Mouse (Mus musculus): ENCODE results near the gene Ppox. TPM values are rescaled to one million over a fixed set of nuclear protein-coding genes. Genes with fewer than 3 reads are reported as not detected.
"Not testable (repeated sequence)": the region's sequence is repeated elsewhere in the genome, so short reads cannot be mapped to it uniquely, and the experiment has no call there.

Gene Ppox
- total RNA-seq, 1 experiment from 2014 or later = 48.4 TPM

DNA sequence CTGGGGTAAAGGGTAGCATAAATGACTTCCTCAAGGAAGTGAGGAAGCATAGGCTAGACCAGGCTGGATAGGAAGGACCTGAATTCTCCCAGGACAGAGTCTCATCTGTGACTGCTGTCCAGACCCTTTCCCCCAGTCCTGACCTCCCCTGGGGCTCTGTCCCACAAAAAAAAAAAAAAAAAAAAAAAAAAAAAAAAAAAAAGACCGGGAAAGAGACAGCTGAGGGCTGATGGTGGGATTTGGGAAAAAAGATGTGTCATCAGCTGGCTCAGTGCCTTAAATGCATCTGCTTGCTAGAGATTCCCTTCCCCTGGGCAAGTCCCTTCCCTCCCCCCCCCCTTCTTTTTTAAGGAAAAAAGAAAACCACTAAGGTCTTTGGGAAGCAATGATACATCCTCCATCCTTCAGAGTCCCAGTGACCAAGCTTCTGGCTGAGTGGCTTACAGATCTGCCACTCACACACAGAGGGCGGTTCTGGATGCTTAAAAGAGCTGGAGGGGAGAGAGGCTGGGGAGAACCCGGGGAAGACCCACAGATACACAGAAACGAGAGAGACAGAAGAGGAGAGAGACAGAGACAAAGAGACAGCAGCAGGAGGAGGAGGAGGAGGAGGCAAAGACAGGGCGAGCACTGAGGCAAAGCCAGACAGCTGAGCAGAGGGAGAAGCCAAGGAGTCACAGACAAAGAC lies 30.9 kb downstream of the Ppox start, which contains the start of gene Adamts4:
Adamts4 (plus strand) TSS at position 509 of the 688 bp plus-strand sequence.
- ATAC-seq (ENCODE audit: extremely low read depth, insufficient number of reproducible peaks, low FRiP score, poor library complexity, severe bottlenecking) = no peak

DNA sequence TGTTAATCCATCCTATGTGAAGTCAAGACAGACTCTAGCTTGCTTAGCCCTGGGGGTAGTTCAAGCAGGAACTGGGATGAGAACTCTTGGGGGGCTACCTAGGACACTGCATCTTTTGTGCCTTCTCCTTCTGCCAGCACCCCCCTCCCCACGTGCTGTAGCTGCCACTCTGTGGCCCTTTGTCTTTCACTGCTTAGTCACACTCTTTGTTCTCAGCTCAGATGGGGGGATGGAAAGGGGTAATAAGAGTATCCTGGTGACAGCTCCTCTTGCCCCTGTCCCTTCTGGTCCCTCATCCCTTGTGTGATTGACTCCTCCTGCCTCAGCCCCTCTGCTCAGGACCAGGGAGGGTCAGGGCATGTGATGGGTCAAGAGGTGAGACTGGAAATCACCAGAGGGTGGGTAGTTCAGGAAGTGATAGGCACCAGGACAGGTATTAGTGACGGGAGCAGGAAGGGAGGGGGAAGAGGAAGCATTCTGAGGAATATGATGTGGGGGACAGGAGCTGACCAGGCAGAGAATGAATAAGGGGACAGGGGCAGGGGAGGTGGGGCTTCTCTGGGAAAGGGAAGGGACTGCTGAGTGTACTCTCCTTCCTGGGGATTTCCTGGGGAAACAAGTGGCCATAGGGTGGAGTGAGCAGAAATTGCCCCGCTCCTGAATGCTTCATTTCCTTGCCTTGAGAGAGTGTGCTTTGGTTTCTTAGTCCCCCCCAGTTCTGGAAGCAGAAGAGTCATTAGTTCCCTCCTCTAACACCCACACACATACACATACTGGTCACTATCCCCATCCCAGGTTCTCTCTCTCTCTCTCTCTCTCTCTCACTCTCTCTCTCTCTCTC lies 32.4 kb downstream of the Ppox start:
- ATAC-seq (ENCODE audit: extremely low read depth, insufficient number of reproducible peaks, low FRiP score, poor library complexity, severe bottlenecking) = no peak

DNA sequence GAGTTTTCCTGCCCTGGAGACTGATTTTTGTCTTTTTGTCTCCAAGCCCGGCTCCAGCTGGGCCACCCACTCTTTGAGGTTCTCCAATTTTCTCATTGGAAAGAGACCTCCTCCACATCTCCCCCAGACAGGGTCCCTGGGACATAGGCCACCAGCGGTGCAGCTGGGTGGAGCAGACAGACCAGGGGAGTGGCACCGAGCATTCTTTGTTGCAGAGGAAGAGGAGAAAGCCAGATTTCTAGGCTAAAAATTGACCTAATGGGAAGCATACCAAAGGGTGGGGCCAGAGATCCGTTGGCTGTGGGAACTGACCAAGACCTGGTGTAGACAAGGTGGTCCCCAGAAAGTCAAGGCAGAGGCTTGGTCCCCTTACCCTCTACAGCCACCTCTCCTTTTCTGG lies 33.1 kb downstream of the Ppox start:
- no peak for ATAC-seq (ENCODE audit: extremely low read depth, insufficient number of reproducible peaks, low FRiP score, poor library complexity, severe bottlenecking)

DNA sequence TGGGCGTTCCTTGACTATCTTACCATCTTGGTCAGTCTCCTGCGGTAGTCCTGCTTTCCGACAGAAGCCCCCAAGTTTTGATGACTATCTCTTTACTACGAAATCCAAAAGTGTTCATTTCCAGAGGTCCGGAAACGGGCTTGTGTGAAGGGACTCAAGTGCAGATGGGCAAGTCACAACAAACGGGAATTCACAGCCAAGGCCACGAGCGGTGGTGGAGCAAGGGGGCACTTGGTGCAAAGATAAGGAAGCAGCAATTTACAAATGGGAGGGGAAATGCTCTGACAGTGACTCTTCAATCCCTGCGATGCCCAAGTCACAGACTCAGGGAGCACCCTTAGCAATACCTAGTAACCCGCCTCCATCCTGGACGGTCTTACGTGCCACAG lies 33.5 kb downstream of the Ppox start:
- ATAC-seq (ENCODE audit: extremely low read depth, insufficient number of reproducible peaks, low FRiP score, poor library complexity, severe bottlenecking) = no peak

DNA sequence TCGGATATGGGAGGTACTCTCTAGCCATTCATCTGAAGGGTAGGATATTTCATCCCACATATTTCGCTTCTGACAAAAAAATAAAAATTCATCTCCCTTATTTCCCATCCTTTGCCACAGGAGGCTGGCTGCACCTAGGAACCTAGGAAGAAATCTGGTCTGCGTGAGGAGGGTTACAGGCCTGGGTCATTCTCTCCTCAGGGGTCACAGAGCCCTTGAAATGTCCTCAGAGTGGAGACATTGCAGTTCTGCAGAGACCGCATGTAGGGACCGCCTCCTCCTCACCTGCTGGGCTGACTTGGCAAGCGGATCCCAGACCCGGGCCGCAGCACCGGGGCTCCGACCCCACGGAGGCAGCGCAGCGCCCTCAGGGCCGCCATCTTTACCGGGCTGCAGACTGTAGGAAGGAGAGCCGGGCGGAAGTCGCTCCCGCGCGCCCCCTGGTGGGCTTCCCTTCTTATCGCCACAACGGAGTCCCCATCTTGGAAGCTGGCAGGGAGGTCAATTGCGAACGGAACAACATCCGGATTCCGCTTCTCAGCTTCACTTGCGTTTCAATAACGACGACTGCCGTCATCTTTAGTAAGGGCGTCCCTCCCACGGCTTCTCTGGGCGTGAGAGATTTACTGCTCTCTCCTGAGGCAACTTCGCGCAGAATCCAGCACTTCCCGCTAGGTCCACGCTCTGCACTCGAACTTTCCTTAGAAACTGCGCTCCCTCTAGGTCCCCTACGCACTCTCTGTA lies 34.1 kb downstream of the Ppox start:
- ATAC-seq (ENCODE audit: extremely low read depth, insufficient number of reproducible peaks, low FRiP score, poor library complexity, severe bottlenecking) = peak; percentile 98

DNA sequence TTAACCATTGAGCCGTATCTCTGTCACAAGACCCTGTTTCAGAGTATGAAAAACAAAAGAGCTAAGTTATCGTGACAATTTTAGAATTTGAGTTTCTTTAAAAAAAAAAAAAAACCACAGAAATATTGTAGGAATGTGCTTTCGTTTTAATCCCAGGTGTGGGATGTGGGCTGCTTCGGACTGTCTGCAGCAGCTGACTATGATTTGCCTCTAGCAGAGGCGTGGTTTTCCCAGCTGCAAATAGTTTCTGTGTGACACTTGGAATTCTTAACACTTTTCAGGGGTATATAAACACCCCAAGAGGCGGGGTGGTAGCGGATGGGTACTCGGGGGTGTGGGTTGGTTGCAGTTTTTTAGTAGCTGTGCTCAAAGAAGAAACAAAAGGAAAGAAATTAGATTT lies 35.6 kb downstream of the Ppox start:
- ATAC-seq (ENCODE audit: extremely low read depth, insufficient number of reproducible peaks, low FRiP score, poor library complexity, severe bottlenecking) = no peak

DNA sequence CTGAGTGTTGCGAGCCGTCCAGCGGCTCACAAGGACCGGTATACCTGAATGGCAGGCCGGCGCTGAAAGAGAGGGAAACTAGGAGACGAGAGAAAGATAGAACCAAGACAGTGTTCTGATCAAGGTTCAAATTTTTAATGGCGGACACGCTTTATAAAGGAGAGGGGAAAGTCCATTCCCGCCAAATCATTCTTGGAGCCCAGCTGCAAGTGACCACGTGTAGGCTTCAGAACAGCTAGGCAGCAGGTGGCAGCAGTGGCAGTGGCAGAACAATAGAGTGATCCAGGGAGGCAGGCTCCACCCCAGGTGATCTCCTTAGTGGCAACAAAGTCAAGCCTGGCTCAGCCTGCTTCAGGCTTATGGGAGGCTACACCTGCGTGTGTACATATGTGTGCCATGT lies 39.0 kb downstream of the Ppox start:
- ATAC-seq (ENCODE audit: extremely low read depth, insufficient number of reproducible peaks, low FRiP score, poor library complexity, severe bottlenecking) = not testable (repeated sequence)

DNA sequence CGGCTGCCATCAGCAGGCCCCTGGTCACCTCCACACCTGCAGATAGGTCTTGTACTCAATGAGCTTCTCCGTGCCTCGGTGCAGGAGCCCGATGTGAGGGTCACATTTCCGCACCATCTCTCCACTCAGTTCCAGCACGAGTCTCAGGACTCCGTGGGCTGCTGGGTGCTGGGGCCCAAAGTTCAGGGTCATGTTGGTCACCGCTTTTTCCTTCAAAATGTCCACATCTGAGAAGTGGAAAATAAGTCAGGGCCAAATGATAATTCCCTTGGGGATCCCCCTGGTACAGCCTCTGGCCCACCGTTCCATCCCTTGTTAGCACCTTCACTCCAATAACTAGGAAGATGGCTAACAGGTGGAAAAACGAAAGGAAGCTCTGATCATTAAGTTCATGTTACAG lies 40.1 kb downstream of the Ppox start:
- no peak for ATAC-seq (ENCODE audit: extremely low read depth, insufficient number of reproducible peaks, low FRiP score, poor library complexity, severe bottlenecking)

DNA sequence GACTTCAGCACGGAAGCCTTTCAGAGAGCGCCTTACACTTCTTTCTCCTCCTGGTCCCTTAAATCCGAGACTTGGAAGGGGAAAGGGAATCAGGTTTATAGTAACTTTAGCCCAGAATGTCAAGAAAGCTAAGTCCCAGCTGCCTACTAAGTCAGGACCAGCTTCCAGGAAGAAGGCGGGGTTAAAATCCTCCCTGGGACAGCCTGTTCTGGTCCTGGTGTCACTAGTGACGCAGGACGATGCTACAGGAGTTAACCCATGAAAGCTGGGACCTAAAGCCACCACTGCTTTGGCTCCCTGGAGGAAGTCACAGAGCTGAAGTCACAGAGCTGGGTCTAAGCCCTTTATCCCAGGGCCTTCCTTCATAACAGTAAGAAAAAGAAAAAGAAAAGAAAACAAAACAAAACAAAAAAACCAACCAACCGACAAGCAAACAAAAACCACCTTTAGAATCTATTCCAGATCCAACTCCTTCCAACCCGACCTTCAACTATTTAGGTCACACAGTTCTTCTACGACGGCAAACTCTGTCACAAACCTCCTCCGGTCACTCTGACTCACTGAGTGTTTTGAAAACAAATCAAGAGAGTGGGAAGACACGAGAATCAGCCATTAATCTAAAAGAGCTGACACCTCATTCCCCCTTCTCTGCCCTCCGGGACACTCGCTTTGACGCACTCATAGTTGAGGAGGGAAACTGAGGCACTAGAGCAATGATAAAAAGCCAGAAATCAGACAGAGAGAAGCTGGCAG lies 40.8 kb downstream of the Ppox start:
- no peak for ATAC-seq (ENCODE audit: extremely low read depth, insufficient number of reproducible peaks, low FRiP score, poor library complexity, severe bottlenecking)

DNA sequence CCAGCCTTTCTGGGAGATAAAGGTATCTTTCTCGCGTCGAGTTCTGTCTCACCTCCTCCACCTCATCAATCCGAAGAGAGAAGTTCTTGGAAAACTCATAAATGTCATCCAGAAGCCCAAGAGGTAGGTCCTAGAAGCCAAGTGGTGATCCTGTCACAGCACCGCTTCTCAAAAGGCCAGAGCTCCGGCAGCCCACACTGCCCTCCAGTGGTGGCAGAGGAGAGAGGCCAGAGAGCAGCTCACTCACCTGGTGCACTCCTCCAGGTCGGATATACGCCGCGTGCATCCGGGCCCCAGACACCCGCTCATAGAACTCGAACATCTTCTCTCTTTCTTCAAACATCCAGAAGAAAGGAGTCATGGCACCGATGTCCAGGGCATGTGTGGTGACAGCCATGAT lies 42.5 kb downstream of the Ppox start:
- ATAC-seq (ENCODE audit: extremely low read depth, insufficient number of reproducible peaks, low FRiP score, poor library complexity, severe bottlenecking) = peak; percentile 57; the same call in 1 of the 2 replicates

DNA sequence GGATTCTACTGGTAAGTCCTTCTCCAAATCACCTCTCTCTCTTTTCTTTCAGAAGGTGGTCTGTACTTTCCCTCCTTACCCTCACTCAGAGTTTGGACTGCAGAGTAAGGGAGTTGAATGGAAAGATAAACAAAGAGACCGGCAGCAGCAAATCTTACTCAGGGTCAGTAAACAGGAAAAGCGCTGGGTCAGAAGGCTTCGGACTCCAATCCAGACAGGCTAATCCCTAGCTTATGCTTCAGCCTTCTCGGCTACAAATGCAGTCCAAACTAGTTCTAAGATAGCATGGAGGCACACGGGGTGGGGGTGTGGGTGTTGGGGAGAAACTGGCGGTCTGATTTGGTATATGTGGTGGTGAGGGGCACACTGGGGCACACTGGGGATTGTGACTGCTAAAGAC lies 43.5 kb downstream of the Ppox start:
- ATAC-seq (ENCODE audit: extremely low read depth, insufficient number of reproducible peaks, low FRiP score, poor library complexity, severe bottlenecking) = no peak

DNA sequence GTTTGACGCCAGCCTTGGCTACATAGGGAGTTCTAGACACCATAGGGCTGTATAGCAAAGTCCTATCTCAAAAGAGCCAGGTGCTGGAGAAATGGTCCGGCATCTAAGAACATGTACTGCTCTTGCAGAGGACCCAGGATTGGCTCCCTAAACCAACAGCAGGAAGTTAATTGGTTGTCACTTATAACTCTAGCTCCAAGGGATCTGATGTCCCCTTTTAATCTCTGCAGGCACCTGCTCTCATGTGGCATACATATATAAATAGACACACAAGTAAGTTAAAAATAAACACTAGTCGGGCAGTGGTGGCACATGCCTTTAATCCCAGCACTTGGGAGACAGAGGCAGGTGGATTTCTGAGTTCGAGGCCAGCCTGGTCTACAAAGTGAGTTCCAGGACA lies 45.2 kb downstream of the Ppox start:
- no peak for ATAC-seq (ENCODE audit: extremely low read depth, insufficient number of reproducible peaks, low FRiP score, poor library complexity, severe bottlenecking)

DNA sequence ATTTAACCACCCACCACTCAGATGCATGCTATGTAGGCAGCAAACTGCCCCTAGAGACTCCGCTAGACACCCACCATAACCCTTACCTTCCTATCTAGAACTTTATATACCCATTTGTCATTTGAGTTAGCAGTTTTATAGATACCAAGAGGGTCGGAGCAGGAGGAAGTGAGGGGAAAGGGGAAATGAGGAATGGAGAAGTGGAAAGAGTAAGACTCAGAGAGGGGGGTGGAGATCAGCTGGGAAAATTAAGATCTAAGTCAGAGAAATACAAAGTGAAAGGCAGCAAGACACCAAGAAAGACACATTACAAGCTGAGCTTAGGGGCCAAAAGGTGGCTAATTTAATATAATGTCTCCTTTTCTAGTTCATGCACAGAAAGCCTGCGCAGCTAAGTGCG lies 46.4 kb downstream of the Ppox start:
- no peak for ATAC-seq (ENCODE audit: extremely low read depth, insufficient number of reproducible peaks, low FRiP score, poor library complexity, severe bottlenecking)

DNA sequence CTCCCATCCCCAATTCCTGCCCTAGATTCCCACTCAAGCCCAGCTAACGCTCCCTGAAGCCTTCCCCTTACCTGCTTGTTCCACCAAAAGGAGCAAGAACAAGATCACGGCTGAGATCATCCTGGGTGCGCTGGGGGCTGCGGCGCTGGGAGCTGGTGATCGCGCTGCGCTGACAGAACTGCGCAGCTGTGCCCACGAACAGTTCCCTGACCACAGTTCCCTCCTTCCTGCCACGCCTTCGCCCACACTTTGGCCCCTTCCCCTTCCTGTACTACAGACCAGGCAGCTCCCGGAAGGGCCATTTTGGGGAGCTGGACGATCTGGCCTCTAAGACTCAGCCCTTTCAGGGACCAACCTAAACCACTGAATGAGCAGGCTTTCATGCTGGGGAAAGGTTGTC lies 46.9 kb downstream of the Ppox start, which contains the start of gene Fcer1g:
Fcer1g (minus strand) TSS at position 240 of the 400 bp plus-strand sequence.
- peak; percentile 86 for ATAC-seq (ENCODE audit: extremely low read depth, insufficient number of reproducible peaks, low FRiP score, poor library complexity, severe bottlenecking)

DNA sequence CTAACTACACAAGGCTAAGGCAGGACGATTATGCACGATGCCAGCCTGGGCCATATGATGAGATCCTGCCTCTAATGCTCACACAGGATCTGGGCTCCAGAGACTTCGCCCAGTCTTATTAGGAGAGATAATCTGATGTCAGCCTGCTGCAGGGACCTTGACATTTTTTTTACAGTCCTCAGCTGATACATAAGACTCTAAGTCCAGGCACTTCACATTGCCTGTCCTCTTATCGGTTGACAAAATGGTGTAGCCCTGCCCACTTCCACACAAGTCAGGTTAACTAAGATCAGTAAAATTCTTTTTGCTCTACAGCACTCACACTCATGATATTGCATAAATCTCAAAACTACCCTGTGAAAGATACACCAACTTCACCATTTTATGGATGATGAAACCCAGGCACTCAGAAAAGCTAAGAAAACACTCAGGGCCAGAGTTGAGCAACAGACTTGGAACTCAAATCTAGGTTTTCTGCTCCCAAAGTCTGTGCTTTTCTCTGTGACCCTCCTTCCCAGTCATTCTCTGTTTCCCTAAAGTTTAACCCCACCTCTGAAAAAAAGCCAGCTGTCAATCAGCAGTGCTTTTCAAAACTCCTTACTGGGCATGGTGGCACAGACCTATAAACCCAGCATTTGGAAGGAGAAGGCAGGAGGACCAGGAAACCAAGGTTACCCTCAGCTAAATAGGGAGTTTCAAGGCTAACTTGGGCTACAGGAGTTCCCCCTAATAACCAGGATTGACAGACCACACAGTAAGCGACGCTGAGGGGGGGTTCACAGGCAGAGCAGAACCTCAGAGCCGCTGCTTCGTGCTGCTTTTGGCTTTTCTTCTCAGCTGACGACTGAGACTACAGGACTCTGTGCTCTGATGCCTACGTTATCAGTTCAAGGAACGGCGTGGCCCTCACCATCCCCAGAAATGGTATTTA lies 47.9 kb downstream of the Ppox start:
- no peak for ATAC-seq (ENCODE audit: extremely low read depth, insufficient number of reproducible peaks, low FRiP score, poor library complexity, severe bottlenecking)

DNA sequence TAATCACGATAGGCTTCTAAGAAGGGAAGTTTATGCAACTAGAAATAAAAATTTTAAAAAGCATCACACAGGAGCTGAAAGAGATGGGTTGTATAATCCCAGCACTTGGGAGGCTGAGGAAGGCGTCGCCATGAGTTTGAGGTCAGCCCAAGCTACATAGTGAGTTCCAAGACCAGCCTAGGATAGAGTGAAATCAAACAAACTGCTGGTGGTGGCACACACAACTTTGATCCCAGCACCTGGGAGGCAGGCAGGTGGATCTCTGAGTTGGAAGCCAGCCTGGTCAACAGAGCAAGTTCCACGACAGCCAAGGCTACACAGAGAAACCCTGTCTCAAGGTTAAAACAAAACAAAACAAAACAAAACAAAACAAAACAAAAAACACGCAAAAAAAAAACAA lies 48.6 kb downstream of the Ppox start:
- no peak for ATAC-seq (ENCODE audit: extremely low read depth, insufficient number of reproducible peaks, low FRiP score, poor library complexity, severe bottlenecking)

DNA sequence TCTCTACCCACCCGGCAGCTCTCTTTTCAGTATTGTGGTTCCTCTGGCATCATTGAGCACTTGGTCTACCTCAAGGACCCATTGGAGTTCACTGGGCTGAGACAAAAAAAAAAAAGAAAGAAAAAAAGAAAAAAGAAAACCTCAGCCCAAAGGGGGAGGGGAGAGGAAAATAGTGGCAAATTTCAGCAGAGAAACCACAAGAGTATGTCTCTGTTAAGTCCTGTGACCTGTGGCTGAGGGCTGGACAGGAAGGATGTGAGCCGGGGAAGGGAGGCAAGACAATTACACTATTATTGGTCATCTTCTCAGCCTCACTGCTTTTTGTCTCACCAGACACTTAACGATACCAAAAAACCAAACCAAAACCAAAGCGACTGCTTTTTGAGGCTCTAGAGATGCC lies 49.1 kb downstream of the Ppox start:
- no peak for ATAC-seq (ENCODE audit: extremely low read depth, insufficient number of reproducible peaks, low FRiP score, poor library complexity, severe bottlenecking)

DNA sequence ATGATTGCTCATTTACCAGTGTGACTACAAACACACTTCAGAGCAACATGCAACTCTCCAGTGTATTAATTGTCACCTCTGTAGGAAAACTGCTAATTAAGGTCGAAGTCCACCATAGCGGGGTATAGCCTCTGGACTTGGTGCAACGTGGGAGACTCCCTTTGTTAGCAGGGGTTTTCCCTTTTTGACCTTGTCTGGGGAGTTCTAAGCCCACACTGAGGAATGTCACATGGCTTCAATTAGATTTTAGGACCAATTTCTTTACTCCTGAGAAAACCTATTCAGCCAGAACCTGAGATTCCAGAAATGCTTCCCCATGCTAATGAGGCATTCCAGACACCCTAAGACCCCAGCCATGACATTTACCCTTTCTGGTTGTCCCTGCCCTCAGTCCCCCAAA lies 50.8 kb downstream of the Ppox start:
- ATAC-seq (ENCODE audit: extremely low read depth, insufficient number of reproducible peaks, low FRiP score, poor library complexity, severe bottlenecking) = no peak
